Mouse (Mus musculus) MEL (cell line): ENCODE measurements around the gene Map3k20. TPM values are rescaled to one million over a fixed set of nuclear protein-coding genes. Genes with fewer than 3 reads are reported as not detected.

Experiments
- DNase-seq: peaks from one replicate; pipeline ENCODE4 v3.0.0; 2011; ENCODE audit warnings: low read depth, low spot score
- H3K27ac ChIP-seq: 2 replicates; pipeline ENCODE4 v1.5.1; 2012; ENCODE audit warnings: low read depth, mild to moderate bottlenecking, control low read depth, low read length, moderate library complexity; ENCODE audit not compliant: control insufficient read depth
- H3K27me3 ChIP-seq, 2 experiments: fragments of 150-350 bp in 1 of 2; sonication (generic) in 1 of 2; 2 replicates each; pipeline ENCODE4 v1.6.1; 2012; ENCODE audit warnings: low read length in 2 of 2, mild to moderate bottlenecking in 2 of 2, improper control_type of control experiment in 1 of 2, moderate library complexity in 1 of 2; ENCODE audit not compliant: insufficient read depth in 2 of 2, control insufficient read depth in 1 of 2
- H3K36me3 ChIP-seq, 2 experiments: 2 replicates each; pipeline ENCODE4 v1.6.1; 2012 to 2014; ENCODE audit warnings: low read length in 2 of 2, improper control_type of control experiment in 1 of 2, inconsistent platforms in 1 of 2, mild to moderate bottlenecking in 1 of 2; ENCODE audit not compliant: insufficient read depth in 2 of 2, control insufficient read depth in 1 of 2
- H3K4me1 ChIP-seq, 2 experiments: fragments of 150-350 bp in 1 of 2; sonication (generic) in 1 of 2; 2 replicates each; pipeline ENCODE4 v1.6.1; 2012; ENCODE audit warnings: low read length in 2 of 2, improper control_type of control experiment in 1 of 2, mild to moderate bottlenecking in 1 of 2; ENCODE audit not compliant: insufficient read depth in 2 of 2, control insufficient read depth in 1 of 2
- H3K4me3 ChIP-seq, 2 experiments: fragments of 150-350 bp in 1 of 2; sonication (generic) in 1 of 2; 2 replicates each; pipeline ENCODE4 v1.5.1; 2012; ENCODE audit warnings: low read depth in 2 of 2, low read length in 2 of 2, mild to moderate bottlenecking in 2 of 2, moderate library complexity in 2 of 2, control low read depth in 1 of 2, improper control_type of control experiment in 1 of 2; ENCODE audit not compliant: control insufficient read depth in 1 of 2, insufficient read depth in 1 of 2
- H3K79me2 ChIP-seq: 2 replicates; pipeline ENCODE4 v1.6.1; 2012; ENCODE audit warnings: mild to moderate bottlenecking, low read length, moderate library complexity; ENCODE audit not compliant: control insufficient read depth, poor library complexity, insufficient read depth
- H3K9ac ChIP-seq: 2 replicates; pipeline ENCODE4 v1.6.1; 2012; ENCODE audit warnings: low read depth, mild to moderate bottlenecking, control low read depth, low read length, moderate library complexity; ENCODE audit not compliant: control insufficient read depth, poor library complexity, severe bottlenecking
- H3K9me3 ChIP-seq: fragments of 150-350 bp; sonication (generic); replicated peaks from 2 replicates; pipeline ENCODE4 v1.6.1; 2012; ENCODE audit warnings: mild to moderate bottlenecking, low read length, improper control_type of control experiment, moderate library complexity; ENCODE audit not compliant: insufficient read depth
- BHLHE40 ChIP-seq: IDR thresholded peaks from 2 replicates; pipeline ENCODE4 v1.6.1; 2012; ENCODE audit warnings: low read depth, mild to moderate bottlenecking, inconsistent platforms, low read length, improper control_type of control experiment, borderline replicate concordance
- CHD2 ChIP-seq: IDR thresholded peaks from 2 replicates; pipeline ENCODE4 v1.6.1; 2011; ENCODE audit warnings: low read length, improper control_type of control experiment
- CTCF ChIP-seq, 3 experiments: IDR thresholded peaks in 2 of 3; conservative IDR thresholded peaks in 1 of 3; 2 replicates each; pipeline ENCODE4 v1.5.1; 2011 to 2012; ENCODE audit warnings: low read length in 3 of 3, low read depth in 2 of 3, mild to moderate bottlenecking in 2 of 3, improper control_type of control experiment in 1 of 3, inconsistent platforms in 1 of 3, mixed read lengths in 1 of 3, moderate library complexity in 1 of 3; ENCODE audit not compliant: control insufficient read depth in 1 of 3, insufficient read depth in 1 of 3, poor library complexity in 1 of 3, severe bottlenecking in 1 of 3
- E2F4 ChIP-seq: IDR thresholded peaks from 2 replicates; pipeline ENCODE4 v1.6.1; 2011; ENCODE audit warnings: low read depth, low read length, improper control_type of control experiment, borderline replicate concordance
- ELF1 ChIP-seq: IDR thresholded peaks from 2 replicates; pipeline ENCODE4 v1.6.1; 2014; ENCODE audit warnings: low read depth, mild to moderate bottlenecking, inconsistent platforms, low read length, improper control_type of control experiment, moderate library complexity
- EP300 ChIP-seq, 2 experiments: IDR thresholded peaks; 2 replicates each; pipeline ENCODE4 v1.6.1; 2011; ENCODE audit warnings: improper control_type of control experiment in 2 of 2, low read length in 2 of 2, low read depth in 1 of 2, mild to moderate bottlenecking in 1 of 2
- GABPA ChIP-seq: IDR thresholded peaks from 2 replicates; pipeline ENCODE4 v1.6.1; 2012; ENCODE audit warnings: low read depth, mild to moderate bottlenecking, inconsistent platforms, low read length, improper control_type of control experiment, moderate library complexity
- GATA1 ChIP-seq: IDR thresholded peaks from 2 replicates; pipeline ENCODE4 v1.6.1; 2011; ENCODE audit warnings: low read depth, low read length, improper control_type of control experiment
- MAFK ChIP-seq: IDR thresholded peaks from 2 replicates; pipeline ENCODE4 v1.6.1; 2011; ENCODE audit warnings: low read depth, mild to moderate bottlenecking, low read length, improper control_type of control experiment, borderline replicate concordance
- MEF2A ChIP-seq: IDR thresholded peaks from 2 replicates; pipeline ENCODE4 v1.6.1; 2014; ENCODE audit warnings: low read depth, mild to moderate bottlenecking, inconsistent platforms, low read length, improper control_type of control experiment; ENCODE audit not compliant: poor library complexity, insufficient replicate concordance, severe bottlenecking; ENCODE audit errors: extremely low read depth
- MXI1 ChIP-seq: IDR thresholded peaks from 2 replicates; pipeline ENCODE4 v1.6.1; 2011; ENCODE audit warnings: mild to moderate bottlenecking, low read depth, low read length, improper control_type of control experiment
- NELFE ChIP-seq: IDR thresholded peaks from 2 replicates; pipeline ENCODE4 v1.6.1; 2011; ENCODE audit warnings: low read depth, low read length, improper control_type of control experiment
- POLR2AphosphoS5 ChIP-seq: IDR thresholded peaks from 2 replicates; pipeline ENCODE4 v1.6.1; 2012; ENCODE audit warnings: low read depth, borderline replicate concordance, mild to moderate bottlenecking, inconsistent platforms, low read length, moderate library complexity, mixed read lengths
- RCOR1 ChIP-seq: IDR thresholded peaks from 2 replicates; pipeline ENCODE4 v1.6.1; 2012; ENCODE audit warnings: low read depth, mild to moderate bottlenecking, inconsistent platforms, low read length, improper control_type of control experiment
- SMC3 ChIP-seq: IDR thresholded peaks from 2 replicates; pipeline ENCODE4 v1.6.1; 2011; ENCODE audit warnings: low read depth, low read length, improper control_type of control experiment
- TBP ChIP-seq: IDR thresholded peaks from 2 replicates; pipeline ENCODE4 v1.8.0; 2011; ENCODE audit warnings: low read depth, low read length, improper control_type of control experiment
- TCF12 ChIP-seq: IDR thresholded peaks from 2 replicates; pipeline ENCODE4 v1.6.1; 2014; ENCODE audit warnings: low read depth, mild to moderate bottlenecking, inconsistent platforms, low read length, improper control_type of control experiment, moderate library complexity
- UBTF ChIP-seq: IDR thresholded peaks from 2 replicates; pipeline ENCODE4 v1.6.1; 2012; ENCODE audit warnings: low read depth, mild to moderate bottlenecking, inconsistent platforms, low read length, improper control_type of control experiment, moderate library complexity, borderline replicate concordance; ENCODE audit not compliant: insufficient read depth
- USF2 ChIP-seq, 2 experiments: IDR thresholded peaks; 2 replicates each; pipeline ENCODE4 v1.6.1; 2011 to 2012; ENCODE audit warnings: improper control_type of control experiment in 2 of 2, low read length in 2 of 2, borderline replicate concordance in 1 of 2, inconsistent platforms in 1 of 2, low read depth in 1 of 2, mild to moderate bottlenecking in 1 of 2; ENCODE audit not compliant: insufficient read depth in 1 of 2
- ZKSCAN1 ChIP-seq: IDR thresholded peaks from 2 replicates; pipeline ENCODE4 v1.6.1; 2012; ENCODE audit warnings: low read depth, mild to moderate bottlenecking, inconsistent platforms, low read length, improper control_type of control experiment, moderate library complexity
- polyA plus RNA-seq, 2 experiments: library from polyadenylated mRNA; stranded (reverse) in 1 of 2; unstranded in 1 of 2; fragments of >175 nt in 1 of 2; fragments of >200 nt in 1 of 2; gene quantifications; 2 replicates each; pipeline versions ENCODE4 v1.2.1 to v1.2.4; 2012; ENCODE audit warnings: low replicate concordance in 2 of 2, low read depth in 1 of 2; ENCODE audit not compliant: insufficient read length in 2 of 2, insufficient read depth in 1 of 2, missing spikeins in 1 of 2
- total RNA-seq: library from RNA; depleted of rRNA; stranded (reverse); fragments of 300-350 nt; gene quantifications from 2 replicates; pipeline ENCODE4 v1.2.3, GENCODE M21; 2012; rRNA removed

The Map3k20 gene
- total RNA-seq, result 7.4 and 7.7 TPM in 2 replicates
- 1 to 10 TPM in 1 of 2 experiments, not detected in 1; 9.6 TPM for polyA plus RNA-seq

GRCm38 (mm10) chr2:72285256-72285887, at the start of gene Map3k20:
Gene Map3k20 (plus strand): TSS chr2:72285637.
- peaks cover 5 to 15% of the 10 kb centered on the region in 2 experiments; a peak in 3 of 4 replicates for H3K27me3 ChIP-seq
- peak within 1 kb of the TSS; percentile 81 for H3K9ac ChIP-seq
- H3K9me3 ChIP-seq, result no peaks in the 10 kb centered on the region
- peak; percentile 72 for DNase-seq
- peaks cover 4 to 14% of the 10 kb centered on the region in 2 experiments for H3K4me1 ChIP-seq
- TF ChIP-seq NELFE, result no peak; the same call in 1 of the 2 replicates
- peak in 2 of 3 experiments; percentile 39 to 47; a peak in 4 of 6 replicates for TF ChIP-seq CTCF (IDR thresholded peaks at IDR 0.05 in 2 of 3, conservative IDR thresholded peaks at IDR 0.05 in 1 of 3; ENCODE audit: control insufficient read depth in 1 of 3, insufficient read depth in 1 of 3, low read depth in 2 of 3, low read length in 3 of 3, poor library complexity in 1 of 3, severe bottlenecking in 1 of 3)
- no peak for TF ChIP-seq GABPA
- peak; percentile 44; the same call in 1 of the 2 replicates for TF ChIP-seq ELF1
- TF ChIP-seq MXI1, result peak; percentile 29; the same call in 1 of the 2 replicates
- TF ChIP-seq SMC3, result no peak
- TF ChIP-seq TCF12, result 0 out of 2 replicates have a peak, but pooled peaks have one; percentile 28
- TF ChIP-seq CHD2, result no peak
- no peak for TF ChIP-seq RCOR1
- 0 out of 2 replicates have a peak, but pooled peaks have one; percentile 57 for TF ChIP-seq UBTF
- peak within 1 kb of the TSS; percentile 65 to 67 for H3K4me3 ChIP-seq
- H3K79me2 ChIP-seq, result peaks cover 5% of the 10 kb centered on the region; the same call in 1 of the 2 replicates
- peaks cover 0 to 13% of the 10 kb centered on the region in 2 experiments; a peak in 2 of 4 replicates for H3K36me3 ChIP-seq
- H3K27ac ChIP-seq, result peak within 1 kb of the TSS; percentile 38

DNA sequence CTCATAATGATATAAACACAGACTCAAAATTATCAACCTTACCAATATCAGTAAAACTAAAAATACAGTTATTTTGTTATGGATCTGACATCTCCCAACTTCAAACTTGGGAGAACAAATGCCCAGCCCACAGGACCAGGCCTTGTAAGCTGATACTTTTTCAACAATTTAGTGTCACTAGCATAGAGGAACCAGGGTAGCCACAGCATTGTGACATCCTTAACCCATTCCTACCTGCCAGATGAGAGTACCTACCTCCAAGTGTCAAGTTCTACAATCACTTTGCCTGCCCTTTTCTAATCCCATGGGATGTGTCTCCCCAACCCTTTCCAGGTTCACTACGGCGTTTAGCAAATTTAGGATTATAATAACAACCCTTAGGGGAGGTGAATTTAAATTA, 47.0 kb upstream of the Map3k20 start:
- TF ChIP-seq POLR2AphosphoS5 (no peak), TBP (no peak), BHLHE40 (no peak), SMC3 (no peak), GATA1 (no peak), MEF2A (no peak), MAFK (no peak), EP300 (IDR thresholded peaks at IDR 0.05; ENCODE audit: low read depth in 1 of 2, low read length in 2 of 2) (no peak), ZKSCAN1 (no peak), CTCF (IDR thresholded peaks at IDR 0.05 in 2 of 3, conservative IDR thresholded peaks at IDR 0.05 in 1 of 3; ENCODE audit: control insufficient read depth in 1 of 3, insufficient read depth in 1 of 3, low read depth in 2 of 3, low read length in 3 of 3, poor library complexity in 1 of 3, severe bottlenecking in 1 of 3) (no peak), USF2 (IDR thresholded peaks at IDR 0.05; ENCODE audit: borderline replicate concordance in 1 of 2, insufficient read depth in 1 of 2, low read depth in 1 of 2, low read length in 2 of 2) (no peak), CHD2 (no peak), NELFE (no peak), MXI1 (no peak), E2F4 (no peak)

More for the DNA sequence above, 47.0 kb upstream of the Map3k20 start:
- no peaks in the 10 kb centered on the region for H3K79me2 ChIP-seq
- H3K9me3 ChIP-seq, result no peaks in the 10 kb centered on the region
- H3K4me1 ChIP-seq, result no peaks in the 10 kb centered on the region
- H3K4me3 ChIP-seq, result no peak overlapping the region
- no peaks in the 10 kb centered on the region for H3K36me3 ChIP-seq
- H3K27me3 ChIP-seq, result peaks cover 0 to 3% of the 10 kb centered on the region in 2 experiments; a peak in 3 of 4 replicates
- H3K9ac ChIP-seq, result no peak overlapping the region
- H3K27ac ChIP-seq, result no peak overlapping the region
- DNase-seq, result no peak
